Mouse (Mus musculus) embryo, embryonic 10 days (tissue): ENCODE results near the gene Mroh2a.

Experiments used
- DNase-seq: peaks from one replicate; pipeline ENCODE4 v3.0.0-alpha.2; 2015; ENCODE audit warnings: low spot score

Mroh2a gene

GRCm38 (mm10) chr1:88291409-88292005 is 64.7 kb downstream of the Mroh2a start:
- DNase-seq: peak; percentile 3

GRCm38 (mm10) chr1:88292057-88292456 is 65.3 kb downstream of the Mroh2a start:
- no peak for DNase-seq

GRCm38 (mm10) chr1:88294650-88295049 is 67.9 kb downstream of the Mroh2a start:
- DNase-seq: peak; percentile 3

- DNase-seq: peak; percentile 25
Observed at GRCm38 (mm10) chr1:88296171-88296920, 69.6 kb downstream of the Mroh2a start.

GRCm38 (mm10) chr1:88297480-88298258 is 70.9 kb downstream of the Mroh2a start:
- DNase-seq: peak; percentile 3

- DNase-seq: peak; percentile 15
Observed at GRCm38 (mm10) chr1:88298686-88299528, 72.1 kb downstream of the Mroh2a start.

GRCm38 (mm10) chr1:88299529-88299945 is 72.8 kb downstream of the Mroh2a start:
- peak; percentile 3 for DNase-seq

GRCm38 (mm10) chr1:88300301-88301050 is 73.7 kb downstream of the Mroh2a start:
- peak; percentile 4 for DNase-seq

- no peak for DNase-seq
Observed at GRCm38 (mm10) chr1:88301121-88302014, 74.6 kb downstream of the Mroh2a start.

GRCm38 (mm10) chr1:88302057-88302740 is 75.4 kb downstream of the Mroh2a start:
- no peak for DNase-seq

GRCm38 (mm10) chr1:88303762-88304161 is 77.0 kb downstream of the Mroh2a start:
- DNase-seq: no peak

- DNase-seq: no peak
Observed at GRCm38 (mm10) chr1:88304261-88304985, 77.6 kb downstream of the Mroh2a start.

GRCm38 (mm10) chr1:88305018-88305795 is 78.4 kb downstream of the Mroh2a start:
- no peak for DNase-seq

- no peak for DNase-seq
Observed at GRCm38 (mm10) chr1:88306543-88306942, 79.8 kb downstream of the Mroh2a start.

- no peak for DNase-seq
Observed at GRCm38 (mm10) chr1:88307180-88307579, 80.4 kb downstream of the Mroh2a start.

GRCm38 (mm10) chr1:88309020-88309419 is 82.2 kb downstream of the Mroh2a start:
- no peak for DNase-seq

GRCm38 (mm10) chr1:88309905-88310304 is 83.1 kb downstream of the Mroh2a start:
- DNase-seq: no peak

GRCm38 (mm10) chr1:88310349-88310748 is 83.6 kb downstream of the Mroh2a start:
- DNase-seq: no peak
